Mouse (Mus musculus) bone marrow, adult 2 months (tissue): ENCODE measurements around the gene Cep83.

Source experiments
- CTCF ChIP-seq: fragments of 200-500 bp; IDR thresholded peaks from 2 replicates; pipeline ENCODE4 v1.5.1; 2011; ENCODE audit warnings: low read length, control low read depth; ENCODE audit not compliant: control insufficient read depth, insufficient read depth
- POLR2A ChIP-seq: fragments of 200-500 bp; IDR thresholded peaks from 2 replicates; pipeline ENCODE4 v1.6.1; 2011; ENCODE audit warnings: low read depth, mild to moderate bottlenecking, control low read depth, low read length, borderline replicate concordance; ENCODE audit not compliant: control insufficient read depth

DNA sequence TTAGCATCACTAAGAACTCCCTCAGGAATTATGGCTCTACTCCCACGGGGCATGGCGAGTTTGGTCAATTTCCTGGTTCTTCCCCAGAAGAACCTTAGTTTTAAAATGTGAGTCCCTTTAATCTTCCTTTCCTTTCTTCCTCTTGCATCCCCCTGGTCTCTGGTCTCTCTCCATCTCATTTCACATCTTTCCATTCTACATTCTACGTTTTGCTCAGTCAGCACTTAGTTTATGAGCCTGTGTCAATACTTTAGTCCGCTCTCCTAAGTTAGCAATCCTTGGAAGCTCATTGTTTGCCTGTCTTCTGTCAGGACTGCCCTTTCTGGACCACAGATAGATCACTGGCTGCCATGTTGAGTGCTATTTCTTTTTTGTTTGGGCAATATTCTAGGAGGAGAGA, 3.7 kb downstream of the Cep83 start:
- TF ChIP-seq CTCF: no peak
- TF ChIP-seq POLR2A: no peak
